Mouse (Mus musculus): ENCODE data around the gene Cacna1e. TPM values are rescaled to one million over a fixed set of nuclear protein-coding genes. Genes with fewer than 3 reads are reported as not detected.

The Cacna1e gene
- polyA plus RNA-seq, 1 experiment from 2014 or later = 0.19 TPM

DNA sequence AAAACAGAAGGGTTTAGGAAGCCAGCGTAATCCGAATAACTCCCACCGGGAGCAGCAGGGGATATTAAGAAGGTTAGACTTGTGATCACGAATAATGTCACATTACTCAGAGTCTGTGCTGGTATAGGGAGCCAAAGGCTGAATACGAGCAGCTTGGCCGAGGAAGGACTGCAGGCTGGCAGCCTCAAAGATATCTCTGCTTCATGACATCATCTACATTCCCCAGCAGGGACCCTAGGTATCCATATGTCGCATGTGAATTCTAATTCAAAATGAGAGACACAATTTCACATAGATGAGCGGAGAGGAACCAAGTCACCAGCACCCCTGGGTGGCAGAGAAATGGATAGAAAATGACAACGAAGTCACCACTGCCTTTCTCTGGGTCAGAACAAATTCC, 22.9 kb downstream of the Cacna1e start:
- Histone ChIP-seq H3K27ac (ENCODE audit: low read length) (no peak overlapping the region), H3K9ac (replicated peaks; ENCODE audit: low read depth) (no peak overlapping the region), H3K4me3 (ENCODE audit: low read depth, low read length) (no peak overlapping the region), H3K4me1 (ENCODE audit: insufficient read depth, low read depth, low read length) (no peaks in the 10 kb centered on the region), H3K4me2 (replicated peaks; ENCODE audit: low read depth, low read length) (no peak overlapping the region), H3K36me3 (ENCODE audit: insufficient read depth, low read length) (no peaks in the 10 kb centered on the region), H3K9me3 (ENCODE audit: low read length) (no peaks in the 10 kb centered on the region), H3K27me3 (replicated peaks; ENCODE audit: insufficient read depth, low read length) (no peaks in the 10 kb centered on the region)
- WGBS = 72% methylated on average over 9 of the region's 9 CpGs
- DNase-seq (ENCODE audit: low spot score) (no peak), ATAC-seq (no peak)
- no peak for TF ChIP-seq EP300 (IDR thresholded peaks at IDR 0.05)
- no peak for TF ChIP-seq CTCF (IDR thresholded peaks at IDR 0.05)

DNA sequence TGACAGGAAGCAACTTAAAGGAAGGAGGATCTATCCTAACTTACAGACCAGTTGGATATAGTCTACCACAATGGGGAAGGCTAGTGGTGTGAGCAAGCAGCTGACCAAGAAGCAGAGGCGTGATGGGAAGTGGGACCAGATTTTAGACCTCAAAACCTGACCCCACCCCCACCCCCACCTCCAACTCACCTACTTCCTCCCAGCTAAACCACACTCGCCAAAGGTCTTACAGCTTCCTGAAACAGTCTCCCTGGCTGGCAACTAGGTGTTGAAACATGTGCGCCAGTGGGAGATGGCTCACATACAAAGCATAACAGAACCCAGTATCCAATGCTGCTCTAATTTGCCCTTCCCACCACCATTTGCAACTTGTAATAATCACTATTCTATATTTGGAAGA, 29.7 kb downstream of the Cacna1e start:
- H3K36me3 ChIP-seq (ENCODE audit: insufficient read depth, low read length) = no peaks in the 10 kb centered on the region
- no peak overlapping the region for H3K9ac ChIP-seq (replicated peaks; ENCODE audit: low read depth)
- 68% methylated on average over 3 of the region's 3 CpGs for WGBS
- H3K4me3 ChIP-seq (ENCODE audit: low read depth, low read length) = no peak overlapping the region
- no peak overlapping the region for H3K27ac ChIP-seq (ENCODE audit: low read length)
- no peak overlapping the region for H3K4me2 ChIP-seq (replicated peaks; ENCODE audit: low read depth, low read length)
- no peaks in the 10 kb centered on the region for H3K27me3 ChIP-seq (replicated peaks; ENCODE audit: insufficient read depth, low read length)
- ATAC-seq = no peak
- no peaks in the 10 kb centered on the region for H3K4me1 ChIP-seq (ENCODE audit: insufficient read depth, low read depth, low read length)
- no peak for TF ChIP-seq CTCF (IDR thresholded peaks at IDR 0.05)
- TF ChIP-seq EP300 (IDR thresholded peaks at IDR 0.05) = no peak
- no peaks in the 10 kb centered on the region for H3K9me3 ChIP-seq (ENCODE audit: low read length)
- DNase-seq (ENCODE audit: low spot score) = peak; percentile 5

DNA sequence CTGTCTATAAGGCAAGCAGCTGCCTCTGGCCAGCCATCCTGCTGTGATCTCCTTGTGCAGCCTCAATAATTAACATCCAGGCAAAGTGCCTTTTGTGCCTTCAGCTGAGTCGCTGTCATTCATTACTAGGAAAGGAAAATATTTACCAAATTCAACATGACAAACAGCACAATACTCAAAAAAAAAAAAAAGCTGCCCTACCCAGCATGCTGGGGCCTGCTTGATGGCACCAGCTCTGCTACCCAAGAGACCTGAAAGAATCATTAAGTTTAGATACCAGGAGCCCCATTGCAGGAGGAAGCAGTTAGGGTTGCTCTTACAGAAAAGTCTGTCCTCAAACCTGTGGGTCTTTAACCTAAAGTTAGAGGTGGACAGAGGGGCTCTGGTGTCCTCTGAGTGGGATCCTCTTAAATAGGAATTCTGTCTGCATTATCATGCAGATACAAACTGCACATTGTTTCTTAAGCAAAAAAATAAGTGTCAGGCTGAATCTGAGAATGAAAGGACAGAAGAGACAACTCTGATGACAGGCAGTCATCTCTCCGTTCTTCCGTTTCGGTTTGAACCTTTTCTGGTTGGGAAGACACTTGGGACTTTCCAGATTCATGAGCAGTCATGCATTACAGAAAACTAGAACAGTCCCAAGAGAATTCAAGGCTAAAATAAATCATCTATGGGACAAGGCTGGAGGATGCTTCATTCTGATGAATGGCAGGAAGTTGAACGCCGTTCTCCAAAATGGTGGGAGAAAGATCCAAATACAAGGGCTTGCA, 33.6 kb downstream of the Cacna1e start:
- H3K4me1 ChIP-seq (ENCODE audit: insufficient read depth, low read depth, low read length) = no peaks in the 10 kb centered on the region
- no peak overlapping the region for H3K4me2 ChIP-seq (replicated peaks; ENCODE audit: low read depth, low read length)
- no peak overlapping the region for H3K4me3 ChIP-seq (ENCODE audit: low read depth, low read length)
- no peaks in the 10 kb centered on the region for H3K9me3 ChIP-seq (ENCODE audit: low read length)
- WGBS = 75% methylated on average over 6 of the region's 6 CpGs
- no peak for DNase-seq (ENCODE audit: low spot score)
- no peaks in the 10 kb centered on the region for H3K27me3 ChIP-seq (replicated peaks; ENCODE audit: insufficient read depth, low read length)
- H3K27ac ChIP-seq (ENCODE audit: low read length) = no peak overlapping the region
- TF ChIP-seq CTCF (IDR thresholded peaks at IDR 0.05) (no peak), EP300 (IDR thresholded peaks at IDR 0.05) (no peak)
- ATAC-seq = no peak
- no peak overlapping the region for H3K9ac ChIP-seq (replicated peaks; ENCODE audit: low read depth)
- no peaks in the 10 kb centered on the region for H3K36me3 ChIP-seq (ENCODE audit: insufficient read depth, low read length)

DNA sequence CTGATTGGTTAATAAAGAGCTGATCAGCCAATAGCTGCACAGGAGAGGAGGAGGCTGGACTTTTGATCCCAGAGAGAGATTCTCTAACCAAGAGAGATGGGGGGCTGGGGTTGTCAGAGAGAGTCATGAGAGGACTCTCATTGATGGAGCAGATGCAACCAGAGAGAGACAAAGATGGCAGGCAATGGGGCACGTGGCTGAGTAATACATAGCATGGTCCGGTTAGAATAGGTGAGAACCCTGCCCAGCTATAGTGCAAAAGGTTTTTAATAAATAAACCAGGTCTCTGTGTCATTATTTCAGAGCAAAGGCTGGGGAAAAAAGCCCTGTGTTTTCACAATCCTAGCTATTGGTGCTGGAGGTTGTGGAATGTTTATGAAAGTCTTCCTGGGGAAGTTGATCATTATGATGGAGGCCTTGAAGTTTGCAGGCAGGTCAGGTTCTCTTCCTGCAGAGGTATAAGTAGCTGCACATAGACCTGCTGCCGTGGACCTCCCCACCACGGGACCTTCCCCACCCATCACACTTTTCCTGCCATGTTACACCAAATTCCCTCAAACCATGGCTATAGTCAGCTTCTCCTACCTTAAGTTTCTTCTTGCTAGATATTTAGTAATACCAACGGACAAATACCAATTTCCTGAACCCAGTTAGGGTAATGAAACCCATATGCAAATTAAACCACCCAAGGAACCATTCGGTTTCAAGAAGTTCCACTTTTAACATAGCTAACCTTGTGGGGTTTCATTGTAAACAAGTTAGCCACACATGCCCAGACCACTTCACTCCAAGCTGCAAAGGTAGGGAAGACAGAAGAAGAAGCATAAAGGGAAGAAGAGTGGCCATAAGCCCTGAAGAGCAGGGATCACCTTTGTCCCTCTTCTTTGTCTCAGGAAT, 35.4 kb downstream of the Cacna1e start:
- ATAC-seq (no peak), DNase-seq (ENCODE audit: low spot score) (no peak)
- Histone ChIP-seq H3K9me3 (ENCODE audit: low read length) (no peaks in the 10 kb centered on the region), H3K27ac (ENCODE audit: low read length) (no peak overlapping the region), H3K36me3 (ENCODE audit: insufficient read depth, low read length) (no peaks in the 10 kb centered on the region), H3K4me3 (ENCODE audit: low read depth, low read length) (no peak overlapping the region), H3K9ac (replicated peaks; ENCODE audit: low read depth) (no peak overlapping the region), H3K4me1 (ENCODE audit: insufficient read depth, low read depth, low read length) (no peaks in the 10 kb centered on the region), H3K4me2 (replicated peaks; ENCODE audit: low read depth, low read length) (no peak overlapping the region), H3K27me3 (replicated peaks; ENCODE audit: insufficient read depth, low read length) (no peaks in the 10 kb centered on the region)
- 59% methylated on average over 6 of the region's 6 CpGs for WGBS
- no peak for TF ChIP-seq EP300 (IDR thresholded peaks at IDR 0.05)
- TF ChIP-seq CTCF (IDR thresholded peaks at IDR 0.05) = no peak

DNA sequence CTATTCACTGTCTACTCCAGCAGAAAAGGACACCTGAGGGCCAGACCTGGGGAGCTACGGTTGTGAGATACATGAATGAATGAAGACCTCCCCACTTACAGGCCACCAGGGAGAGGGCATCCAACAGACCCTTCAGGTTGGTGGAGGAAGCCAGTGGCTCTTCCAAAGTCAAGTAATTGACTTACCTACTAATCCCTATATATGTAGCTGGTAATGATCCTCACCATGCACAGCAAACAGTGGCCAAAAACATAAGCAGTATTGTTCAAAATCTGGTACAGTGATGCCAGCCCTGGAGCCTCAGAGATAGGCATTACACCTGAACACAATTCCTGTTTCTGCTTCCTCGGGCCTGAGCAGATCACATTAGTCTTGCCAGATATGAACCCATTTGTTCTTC, 37.4 kb downstream of the Cacna1e start:
- Histone ChIP-seq H3K9ac (replicated peaks; ENCODE audit: low read depth) (no peak overlapping the region), H3K36me3 (ENCODE audit: insufficient read depth, low read length) (no peaks in the 10 kb centered on the region), H3K4me3 (ENCODE audit: low read depth, low read length) (no peak overlapping the region), H3K9me3 (ENCODE audit: low read length) (no peaks in the 10 kb centered on the region), H3K4me2 (replicated peaks; ENCODE audit: low read depth, low read length) (no peak overlapping the region), H3K4me1 (ENCODE audit: insufficient read depth, low read depth, low read length) (no peaks in the 10 kb centered on the region), H3K27ac (ENCODE audit: low read length) (no peak overlapping the region), H3K27me3 (replicated peaks; ENCODE audit: insufficient read depth, low read length) (no peaks in the 10 kb centered on the region)
- DNase-seq (ENCODE audit: low spot score) = no peak
- WGBS = 80% methylated on average over 2 of the region's 2 CpGs
- no peak for ATAC-seq
- TF ChIP-seq CTCF (IDR thresholded peaks at IDR 0.05) (no peak), EP300 (IDR thresholded peaks at IDR 0.05) (no peak)

DNA sequence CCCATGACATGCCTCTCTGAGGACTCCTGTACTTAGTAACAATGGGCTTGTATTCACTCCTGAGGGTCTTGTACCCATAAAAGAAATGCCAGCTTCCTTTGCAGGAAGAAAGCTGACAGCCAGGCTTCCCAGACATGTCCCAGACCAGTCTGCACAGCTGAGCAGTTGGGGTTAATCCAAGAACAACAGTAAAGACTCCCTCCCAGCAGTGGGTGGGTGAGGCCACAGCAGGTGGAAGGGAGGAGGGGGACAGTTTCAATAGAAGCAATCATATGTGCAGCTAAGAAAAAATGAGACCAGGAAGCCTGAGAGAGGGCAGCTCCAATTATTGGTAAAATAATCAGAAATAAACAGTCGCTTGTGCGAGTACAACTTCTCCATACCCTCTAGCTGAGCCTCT, 40.9 kb downstream of the Cacna1e start:
- DNase-seq (ENCODE audit: low spot score) (no peak), ATAC-seq (no peak)
- H3K9me3 ChIP-seq (ENCODE audit: low read length) = no peaks in the 10 kb centered on the region
- no peak overlapping the region for H3K4me3 ChIP-seq (ENCODE audit: low read depth, low read length)
- H3K27ac ChIP-seq (ENCODE audit: low read length) = no peak overlapping the region
- H3K4me1 ChIP-seq (ENCODE audit: insufficient read depth, low read depth, low read length) = no peaks in the 10 kb centered on the region
- TF ChIP-seq CTCF (IDR thresholded peaks at IDR 0.05) = no peak
- no peak for TF ChIP-seq EP300 (IDR thresholded peaks at IDR 0.05)
- H3K4me2 ChIP-seq (replicated peaks; ENCODE audit: low read depth, low read length) = no peak overlapping the region
- H3K9ac ChIP-seq (replicated peaks; ENCODE audit: low read depth) = no peak overlapping the region
- WGBS = 82% methylated on average over 2 of the region's 2 CpGs
- H3K27me3 ChIP-seq (replicated peaks; ENCODE audit: insufficient read depth, low read length) = no peaks in the 10 kb centered on the region
- no peaks in the 10 kb centered on the region for H3K36me3 ChIP-seq (ENCODE audit: insufficient read depth, low read length)

Measured in lung, postnatal 0 days (tissue).